Mouse (Mus musculus): ENCODE data around the gene Gna13. TPM values are rescaled to one million over a fixed set of nuclear protein-coding genes. Genes with fewer than 3 reads are reported as not detected.

The Gna13 gene
- polyA plus RNA-seq, 1 experiment from 2014 or later = 25.2 TPM

- 93% methylated on average over 9 of the region's 9 CpGs for WGBS
- no peak overlapping the region for H3K4me2 ChIP-seq (replicated peaks; ENCODE audit: low read depth, low read length)
- H3K36me3 ChIP-seq (ENCODE audit: control insufficient read depth, insufficient read depth, low read length) = no peaks in the 10 kb centered on the region
- no peaks in the 10 kb centered on the region for H3K27me3 ChIP-seq (ENCODE audit: control insufficient read depth, insufficient read depth, low read length)
- no peak for ATAC-seq (ENCODE audit: low FRiP score)
- no peak overlapping the region for H3K4me3 ChIP-seq (ENCODE audit: low read depth, low read length)
- H3K4me1 ChIP-seq (replicated peaks; ENCODE audit: control insufficient read depth, insufficient read depth, low read length) = no peaks in the 10 kb centered on the region
- H3K9ac ChIP-seq (ENCODE audit: low read depth, low read length) = no peak overlapping the region
- H3K9me3 ChIP-seq (ENCODE audit: control insufficient read depth, low read length) = no peaks in the 10 kb centered on the region
- DNase-seq (ENCODE audit: low spot score) = no peak
- no peak overlapping the region for H3K27ac ChIP-seq (ENCODE audit: low read depth, low read length)
These were observed 32.7 kb downstream of the Gna13 start for GRCm38 (mm10) chr11:109395291-109395690.

- Histone ChIP-seq H3K4me1 (replicated peaks; ENCODE audit: control insufficient read depth, insufficient read depth, low read length) (no peaks in the 10 kb centered on the region), H3K36me3 (ENCODE audit: control insufficient read depth, insufficient read depth, low read length) (no peaks in the 10 kb centered on the region), H3K9ac (ENCODE audit: low read depth, low read length) (no peak overlapping the region), H3K4me3 (ENCODE audit: low read depth, low read length) (no peak overlapping the region), H3K27ac (ENCODE audit: low read depth, low read length) (no peak overlapping the region), H3K9me3 (ENCODE audit: control insufficient read depth, low read length) (no peaks in the 10 kb centered on the region), H3K4me2 (replicated peaks; ENCODE audit: low read depth, low read length) (no peak overlapping the region), H3K27me3 (ENCODE audit: control insufficient read depth, insufficient read depth, low read length) (no peaks in the 10 kb centered on the region)
- ATAC-seq (ENCODE audit: low FRiP score) (no peak), DNase-seq (ENCODE audit: low spot score) (no peak)
- 78% methylated on average over 5 of the region's 5 CpGs for WGBS
These were observed 43.8 kb downstream of the Gna13 start for GRCm38 (mm10) chr11:109406431-109406830.

- DNase-seq (ENCODE audit: low spot score) = no peak
- 90% methylated on average over 15 of the region's 15 CpGs for WGBS
- Histone ChIP-seq H3K4me1 (replicated peaks; ENCODE audit: control insufficient read depth, insufficient read depth, low read length) (no peaks in the 10 kb centered on the region), H3K27me3 (ENCODE audit: control insufficient read depth, insufficient read depth, low read length) (no peaks in the 10 kb centered on the region), H3K4me3 (ENCODE audit: low read depth, low read length) (no peak overlapping the region), H3K27ac (ENCODE audit: low read depth, low read length) (no peak overlapping the region), H3K36me3 (ENCODE audit: control insufficient read depth, insufficient read depth, low read length) (no peaks in the 10 kb centered on the region), H3K4me2 (replicated peaks; ENCODE audit: low read depth, low read length) (no peak overlapping the region), H3K9ac (ENCODE audit: low read depth, low read length) (no peak overlapping the region), H3K9me3 (ENCODE audit: control insufficient read depth, low read length) (no peaks in the 10 kb centered on the region)
- no peak for ATAC-seq (ENCODE audit: low FRiP score)
These were observed 47.8 kb downstream of the Gna13 start for GRCm38 (mm10) chr11:109410197-109410980.

GRCm38 (mm10) chr11:109413617-109414016, 51.0 kb downstream of the Gna13 start, which contains the start of gene 9930022D16Rik:
Gene 9930022D16Rik, plus strand, starts transcription at chr11:109413917.
- DNase-seq (ENCODE audit: low spot score) (no peak), ATAC-seq (ENCODE audit: low FRiP score) (no peak)
- H3K36me3 ChIP-seq (ENCODE audit: control insufficient read depth, insufficient read depth, low read length) = no peaks in the 10 kb centered on the region
- no peak within 1 kb of the TSS for H3K27ac ChIP-seq (ENCODE audit: low read depth, low read length)
- H3K9ac ChIP-seq (ENCODE audit: low read depth, low read length) = no peak within 1 kb of the TSS
- no peak within 1 kb of the TSS for H3K4me3 ChIP-seq (ENCODE audit: low read depth, low read length)
- no peak within 1 kb of the TSS for H3K4me2 ChIP-seq (replicated peaks; ENCODE audit: low read depth, low read length)
- H3K4me1 ChIP-seq (replicated peaks; ENCODE audit: control insufficient read depth, insufficient read depth, low read length) = no peaks in the 10 kb centered on the region
- no peaks in the 10 kb centered on the region for H3K9me3 ChIP-seq (ENCODE audit: control insufficient read depth, low read length)
- WGBS = 89% methylated on average over 6 of the region's 6 CpGs
- no peaks in the 10 kb centered on the region for H3K27me3 ChIP-seq (ENCODE audit: control insufficient read depth, insufficient read depth, low read length)

GRCm38 (mm10) chr11:109414802-109415201, 52.2 kb downstream of the Gna13 start:
- DNase-seq (ENCODE audit: low spot score) (no peak), ATAC-seq (ENCODE audit: low FRiP score) (no peak)
- Histone ChIP-seq H3K36me3 (ENCODE audit: control insufficient read depth, insufficient read depth, low read length) (no peaks in the 10 kb centered on the region), H3K4me2 (replicated peaks; ENCODE audit: low read depth, low read length) (no peak overlapping the region), H3K9ac (ENCODE audit: low read depth, low read length) (no peak overlapping the region), H3K4me1 (replicated peaks; ENCODE audit: control insufficient read depth, insufficient read depth, low read length) (no peaks in the 10 kb centered on the region), H3K4me3 (ENCODE audit: low read depth, low read length) (no peak overlapping the region), H3K27me3 (ENCODE audit: control insufficient read depth, insufficient read depth, low read length) (no peaks in the 10 kb centered on the region), H3K9me3 (ENCODE audit: control insufficient read depth, low read length) (no peaks in the 10 kb centered on the region), H3K27ac (ENCODE audit: low read depth, low read length) (no peak overlapping the region)
- WGBS = 88% methylated on average over 5 of the region's 5 CpGs

GRCm38 (mm10) chr11:109416709-109417420, 54.2 kb downstream of the Gna13 start:
- Histone ChIP-seq H3K9me3 (ENCODE audit: control insufficient read depth, low read length) (no peaks in the 10 kb centered on the region), H3K4me2 (replicated peaks; ENCODE audit: low read depth, low read length) (no peak overlapping the region)
- WGBS = 90% methylated on average over 8 of the region's 8 CpGs

GRCm38 (mm10) chr11:109417472-109418040, 54.9 kb downstream of the Gna13 start:
- ATAC-seq (ENCODE audit: low FRiP score) (no peak), DNase-seq (ENCODE audit: low spot score) (no peak)
- no peak overlapping the region for H3K9ac ChIP-seq (ENCODE audit: low read depth, low read length)
- no peak overlapping the region for H3K4me2 ChIP-seq (replicated peaks; ENCODE audit: low read depth, low read length)
- H3K4me3 ChIP-seq (ENCODE audit: low read depth, low read length) = no peak overlapping the region
- 94% methylated on average over 9 of the region's 9 CpGs for WGBS
- no peak overlapping the region for H3K27ac ChIP-seq (ENCODE audit: low read depth, low read length)
- H3K27me3 ChIP-seq (ENCODE audit: control insufficient read depth, insufficient read depth, low read length) = no peaks in the 10 kb centered on the region
- no peaks in the 10 kb centered on the region for H3K36me3 ChIP-seq (ENCODE audit: control insufficient read depth, insufficient read depth, low read length)
- no peaks in the 10 kb centered on the region for H3K9me3 ChIP-seq (ENCODE audit: control insufficient read depth, low read length)
- no peaks in the 10 kb centered on the region for H3K4me1 ChIP-seq (replicated peaks; ENCODE audit: control insufficient read depth, insufficient read depth, low read length)

More at GRCm38 (mm10) chr11:109416709-109417420, 54.2 kb downstream of the Gna13 start:
- H3K4me1 ChIP-seq (replicated peaks; ENCODE audit: control insufficient read depth, insufficient read depth, low read length) = no peaks in the 10 kb centered on the region
- ATAC-seq (ENCODE audit: low FRiP score) (no peak), DNase-seq (ENCODE audit: low spot score) (no peak)
- no peak overlapping the region for H3K9ac ChIP-seq (ENCODE audit: low read depth, low read length)
- no peak overlapping the region for H3K4me3 ChIP-seq (ENCODE audit: low read depth, low read length)
- no peaks in the 10 kb centered on the region for H3K36me3 ChIP-seq (ENCODE audit: control insufficient read depth, insufficient read depth, low read length)
- H3K27ac ChIP-seq (ENCODE audit: low read depth, low read length) = no peak overlapping the region
- no peaks in the 10 kb centered on the region for H3K27me3 ChIP-seq (ENCODE audit: control insufficient read depth, insufficient read depth, low read length)

- Histone ChIP-seq H3K9me3 (ENCODE audit: control insufficient read depth, low read length) (no peaks in the 10 kb centered on the region), H3K4me2 (replicated peaks; ENCODE audit: low read depth, low read length) (no peak overlapping the region), H3K27me3 (ENCODE audit: control insufficient read depth, insufficient read depth, low read length) (no peaks in the 10 kb centered on the region), H3K4me1 (replicated peaks; ENCODE audit: control insufficient read depth, insufficient read depth, low read length) (no peaks in the 10 kb centered on the region), H3K27ac (ENCODE audit: low read depth, low read length) (no peak overlapping the region), H3K9ac (ENCODE audit: low read depth, low read length) (no peak overlapping the region), H3K36me3 (ENCODE audit: control insufficient read depth, insufficient read depth, low read length) (no peaks in the 10 kb centered on the region), H3K4me3 (ENCODE audit: low read depth, low read length) (no peak overlapping the region)
- ATAC-seq (ENCODE audit: low FRiP score) (no peak), DNase-seq (ENCODE audit: low spot score) (no peak)
- WGBS = 55% methylated on average over 4 of the region's 4 CpGs
These were observed 56.8 kb downstream of the Gna13 start for GRCm38 (mm10) chr11:109419461-109419860.
